In the genomic region with DNA sequence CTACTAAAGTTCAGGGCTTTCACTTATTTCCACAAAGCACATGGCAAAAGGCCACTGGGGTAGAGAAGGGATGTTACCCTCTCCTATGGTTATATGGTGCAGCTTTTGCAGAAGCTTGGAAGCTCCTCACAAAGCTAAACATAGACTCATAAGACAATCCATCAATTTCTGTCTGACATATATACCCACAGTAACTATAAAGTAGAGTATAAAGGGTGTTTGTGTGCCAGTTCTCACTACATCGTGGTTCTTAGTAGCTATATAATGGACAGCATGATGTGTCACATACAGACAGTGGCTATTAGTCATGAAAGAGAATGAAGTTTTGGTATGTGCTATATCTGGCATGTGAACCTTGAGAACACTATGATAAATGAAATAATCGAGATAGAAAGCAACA, we compare ENCODE assay signal across 17 mouse cellular contexts. TPM values are rescaled to one million over a fixed set of nuclear protein-coding genes. Genes with fewer than 3 reads are reported as not detected.
"Had no signal": no experiment of that assay in that cellular context is flagged by ENCODE, and none has a peak within 500 bp of the region (broad histone marks: within the 10 kb centered on the region; RNA-seq: fewer than 3 reads in every experiment).

No protein-coding gene starts in this region.

- DNase-seq: left cerebral cortex, postnatal 4 days; liver; liver, embryonic 13.5 days; liver, postnatal 0 days; lung, adult 18-20 months; lung, adult 2 months; lung, embryonic 14.5 days; lung, postnatal 10 days; lung, postnatal 14 days; lung, postnatal 36 days; lung, postnatal 4 days; midbrain, embryonic 14.5 days had no signal

RNA-seq across cellular contexts. Expression of a gene that starts 51.2 kb away (rescaled TPM):
- total RNA-seq: liver, adult 2 months; megakaryocyte, adult 5-6 weeks; megakaryocyte-erythroid progenitor cell, adult 5-6 weeks; monocyte, adult 5-6 weeks had no signal
- polyA plus RNA-seq: liver, adult 2 months; macrophage had no signal
